Mouse (Mus musculus): ENCODE data around the gene Slc7a8.

The Slc7a8 gene

GRCm38 (mm10) chr14:54737634-54738033 lies 44.1 kb downstream of the Slc7a8 start:
- in situ Hi-C loops (cut with MboI, MseI): no loop called here

GRCm38 (mm10) chr14:54736555-54737552 lies 44.9 kb downstream of the Slc7a8 start:
- in situ Hi-C loops (cut with MboI, MseI): no loop called here

- in situ Hi-C loops (cut with MboI, MseI): no loop called here
Measured at GRCm38 (mm10) chr14:54735221-54735620, 46.5 kb downstream of the Slc7a8 start.

- in situ Hi-C loops (cut with MboI, MseI): no loop called here
Measured at GRCm38 (mm10) chr14:54734004-54734403, 47.7 kb downstream of the Slc7a8 start.

- in situ Hi-C loops (cut with MboI, MseI): no loop called here
Measured at GRCm38 (mm10) chr14:54732206-54732605, 49.5 kb downstream of the Slc7a8 start.

GRCm38 (mm10) chr14:54730305-54730704 lies 51.4 kb downstream of the Slc7a8 start:
- in situ Hi-C loops (cut with MboI, MseI): no loop called here

GRCm38 (mm10) chr14:54728823-54729653 lies 52.7 kb downstream of the Slc7a8 start:
- in situ Hi-C loops (cut with MboI, MseI): no loop called here

GRCm38 (mm10) chr14:54727565-54727964 lies 54.2 kb downstream of the Slc7a8 start:
- in situ Hi-C loops (cut with MboI, MseI): no loop called here

GRCm38 (mm10) chr14:54724049-54724448 lies 57.7 kb downstream of the Slc7a8 start:
- in situ Hi-C loops (cut with MboI, MseI): no loop called here

GRCm38 (mm10) chr14:54721711-54722110 lies 60.0 kb downstream of the Slc7a8 start:
- in situ Hi-C loops (cut with MboI, MseI): no loop called here

GRCm38 (mm10) chr14:54720654-54721350 lies 60.9 kb downstream of the Slc7a8 start:
- in situ Hi-C loops (cut with MboI, MseI): no loop called here

- in situ Hi-C loops (cut with MboI, MseI): no loop called here
Measured at GRCm38 (mm10) chr14:54720041-54720440, 61.7 kb downstream of the Slc7a8 start.

- in situ Hi-C loops (cut with MboI, MseI): no loop called here
Measured at GRCm38 (mm10) chr14:54715402-54715801, 66.3 kb downstream of the Slc7a8 start.

GRCm38 (mm10) chr14:54714617-54715081 lies 67.1 kb downstream of the Slc7a8 start:
- in situ Hi-C loops (cut with MboI, MseI): loop anchor here (5.0 kb wide), 1 partner anchor 73 kb away; no protein-coding TSS in a partner anchor

- in situ Hi-C loops (cut with MboI, MseI): loop anchor here (5.0 kb wide), 1 partner anchor 73 kb away; no protein-coding TSS in a partner anchor
Measured at GRCm38 (mm10) chr14:54714121-54714520, 67.6 kb downstream of the Slc7a8 start.

- in situ Hi-C loops (cut with MboI, MseI): loop anchor here (5.0 kb wide), 1 partner anchor 74 kb away; no protein-coding TSS in a partner anchor
Measured at GRCm38 (mm10) chr14:54712861-54713260, 68.9 kb downstream of the Slc7a8 start.

GRCm38 (mm10) chr14:54712074-54712473 lies 69.7 kb downstream of the Slc7a8 start, which contains the start of gene Cebpe:
Cebpe (minus strand) TSS chr14:54712174.
- in situ Hi-C loops (cut with MboI, MseI): loop anchor here (5.0 kb wide), 1 partner anchor 75 kb away; no protein-coding TSS in a partner anchor

- in situ Hi-C loops (cut with MboI, MseI): no loop called here
Measured at GRCm38 (mm10) chr14:54709054-54709453, 72.7 kb downstream of the Slc7a8 start.

GRCm38 (mm10) chr14:54706589-54707320 lies 75.0 kb downstream of the Slc7a8 start:
- in situ Hi-C loops (cut with MboI, MseI): no loop called here

GRCm38 (mm10) chr14:54705844-54706243 lies 75.9 kb downstream of the Slc7a8 start:
- in situ Hi-C loops (cut with MboI, MseI): no loop called here

Measured in T-helper 1 cell (primary cell).